Mouse (Mus musculus) ovary, adult 10 weeks (tissue): Measurements from ENCODE around the gene Clip3. TPM values are rescaled to one million over a fixed set of nuclear protein-coding genes. Genes with fewer than 3 reads are reported as not detected.

Experiments used
- polyA plus RNA-seq: library from polyadenylated mRNA; stranded (reverse); fragments of 350-450 nt; fragmentation: Illumina TruSeq; extraction: RNeasy Lipid Tissue Mini Kit (QIAGEN cat#74804); gene quantifications from one replicate; pipeline ENCODE4 v1.2.3, GENCODE M21; 2014

Clip3 gene
- 20.6 TPM for polyA plus RNA-seq

DNA sequence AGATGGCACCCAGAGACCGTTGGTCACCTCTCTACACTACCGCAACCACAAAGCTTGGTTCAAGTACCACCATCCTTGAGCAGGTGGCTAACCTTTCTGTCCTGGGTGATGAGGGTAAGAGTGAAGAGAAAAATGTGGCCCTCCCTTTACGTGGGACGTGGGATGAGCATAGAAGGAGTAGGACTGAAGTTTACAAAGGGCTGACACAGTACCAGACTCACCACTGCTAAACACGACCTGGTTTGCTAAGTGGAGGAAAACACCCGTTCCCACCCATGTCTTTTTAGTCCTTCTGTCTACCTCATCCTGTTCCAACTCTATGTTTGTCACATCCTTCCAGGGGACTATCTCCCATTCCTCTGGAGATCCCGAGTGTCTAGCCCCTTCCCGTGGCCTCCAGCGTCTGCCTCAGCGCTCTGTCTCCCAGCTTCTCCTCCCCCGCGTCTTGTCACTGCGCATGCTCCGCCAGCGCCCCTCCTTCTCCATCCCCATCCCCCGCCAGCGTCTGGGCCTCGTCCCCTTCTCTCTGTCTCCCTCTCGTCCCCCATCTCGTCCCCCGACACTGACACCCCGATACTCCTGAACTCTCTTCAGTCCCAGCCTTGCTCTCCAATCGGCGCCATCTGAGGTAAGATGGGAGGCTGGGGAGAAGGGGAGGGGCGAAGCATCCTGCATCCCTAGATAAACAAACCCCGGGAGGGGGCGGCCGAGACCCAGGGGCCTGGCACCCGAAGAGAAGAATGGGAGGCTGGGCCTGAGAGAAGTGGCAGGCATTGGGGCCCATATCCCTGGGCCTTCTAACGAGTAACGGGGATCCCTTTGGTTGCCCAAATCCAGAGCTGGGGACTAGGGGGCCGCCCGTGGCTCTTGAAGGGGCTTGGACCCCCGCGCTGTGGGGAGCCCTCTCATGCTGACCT is at the start of gene Clip3:
TSS of gene Clip3 (plus strand) at position 514 of the 917 bp plus-strand sequence.

DNA sequence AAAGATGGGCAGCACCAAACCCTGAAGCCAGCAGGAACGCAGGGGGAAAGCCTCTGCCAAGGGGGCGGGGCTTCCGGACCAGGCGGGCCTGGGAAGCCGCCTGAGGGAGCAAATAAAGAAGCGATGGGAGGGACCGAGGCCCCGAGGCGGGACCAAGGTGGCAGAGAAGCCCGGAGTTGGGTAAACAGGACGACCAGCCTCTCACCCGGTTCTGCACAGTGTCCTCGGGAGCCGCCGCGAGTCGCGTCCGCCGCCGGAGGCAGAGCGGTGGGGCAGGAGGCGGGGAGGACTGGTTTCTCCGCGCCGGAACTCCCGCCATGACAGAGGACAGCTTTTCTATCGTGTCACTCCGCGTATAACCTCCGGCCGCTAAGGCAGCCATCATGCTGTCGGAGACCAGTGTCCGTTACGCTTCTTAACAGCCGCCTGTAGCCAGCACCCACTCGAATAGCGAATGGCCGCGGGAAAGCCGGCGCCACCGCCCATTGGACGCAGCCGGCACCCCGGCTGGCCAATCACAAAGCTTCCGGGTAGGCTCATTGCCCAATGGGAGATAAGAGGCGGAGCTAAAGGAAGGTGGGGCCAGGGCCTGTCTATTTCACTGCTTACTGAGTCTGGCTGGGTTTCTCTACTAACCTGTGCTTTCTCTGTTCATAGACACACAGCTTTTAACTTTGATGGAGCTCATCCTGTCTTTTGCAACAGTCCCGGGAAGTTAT is 11.4 kb upstream of the Clip3 start, which contains the start of the genes Thap8 and Wdr62:
TSS of gene Thap8 (plus strand) at position 144 of the 719 bp plus-strand sequence.
TSS of gene Wdr62 (minus strand) at position 469 of the 719 bp plus-strand sequence.

DNA sequence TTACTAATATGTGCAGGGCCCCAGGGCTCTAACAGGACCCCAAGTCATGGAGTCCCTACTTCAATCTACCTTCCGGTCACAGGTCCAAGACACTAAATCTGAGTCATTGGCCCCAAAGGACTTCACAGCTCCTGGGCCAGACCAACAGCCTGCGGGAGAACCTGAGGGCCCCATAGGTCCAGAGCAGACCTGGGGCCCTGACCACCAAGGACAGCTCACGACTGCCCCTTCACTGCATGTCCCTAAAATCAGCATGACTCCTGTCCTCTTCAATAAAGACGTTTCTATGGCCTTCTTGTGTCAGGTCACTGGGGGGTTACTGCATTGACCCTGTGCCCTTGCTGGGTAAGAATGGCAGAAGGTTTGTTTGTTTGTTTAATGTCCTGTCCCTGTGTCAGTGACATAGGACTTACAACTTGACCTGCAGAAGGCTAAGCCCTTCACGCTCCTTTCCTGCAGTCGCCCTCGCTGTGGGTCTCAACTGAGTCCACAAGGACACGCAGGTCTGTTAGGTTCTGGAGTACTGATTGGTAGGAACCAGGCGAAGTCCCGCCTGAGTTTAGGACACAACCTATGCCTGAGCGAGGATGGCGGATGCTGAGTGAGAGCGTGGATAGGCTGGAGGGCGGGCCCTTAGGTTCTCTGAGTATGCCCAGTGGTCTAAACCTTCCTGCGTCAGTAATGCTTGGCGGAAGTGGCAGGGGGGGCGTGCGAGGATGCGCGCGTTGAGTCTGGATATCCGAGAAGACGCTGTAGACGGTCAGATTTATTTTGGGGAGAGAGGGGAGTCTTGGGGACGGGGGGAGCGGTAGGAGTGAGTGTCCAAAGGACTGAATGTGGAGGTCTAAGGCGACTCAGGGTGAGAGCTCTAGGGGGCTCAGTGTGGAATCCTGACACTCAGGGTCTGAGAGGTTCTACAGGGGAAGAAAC is 16.8 kb downstream of the Clip3 start, which contains the start of gene Alkbh6:
TSS of gene Alkbh6 (plus strand) at position 642 of the 930 bp plus-strand sequence.

DNA sequence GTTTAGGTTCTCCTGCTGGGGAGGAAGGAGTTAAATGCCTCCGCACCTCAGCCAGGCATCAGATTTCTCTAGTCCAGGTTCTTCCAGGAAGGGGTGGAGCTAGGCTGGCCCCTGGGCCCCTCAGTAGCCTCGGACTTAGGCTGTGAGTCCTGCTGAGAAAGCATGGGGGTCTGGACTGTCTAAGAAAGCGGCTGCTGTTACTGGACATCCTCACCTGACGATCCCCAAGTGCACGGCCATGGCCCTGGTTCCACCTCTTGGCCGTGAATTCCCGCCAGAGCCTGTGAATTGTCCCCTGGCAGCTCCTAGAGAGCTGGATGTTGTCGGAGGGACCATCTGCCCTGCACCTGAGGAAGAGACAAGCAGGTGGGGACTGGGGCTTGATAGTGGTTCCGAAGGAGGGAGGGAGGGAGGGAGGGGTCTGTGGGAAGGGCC is 23.2 kb downstream of the Clip3 start, which contains the start of gene Syne4:
TSS of gene Syne4 (plus strand) at position 87 of the 435 bp plus-strand sequence.

DNA sequence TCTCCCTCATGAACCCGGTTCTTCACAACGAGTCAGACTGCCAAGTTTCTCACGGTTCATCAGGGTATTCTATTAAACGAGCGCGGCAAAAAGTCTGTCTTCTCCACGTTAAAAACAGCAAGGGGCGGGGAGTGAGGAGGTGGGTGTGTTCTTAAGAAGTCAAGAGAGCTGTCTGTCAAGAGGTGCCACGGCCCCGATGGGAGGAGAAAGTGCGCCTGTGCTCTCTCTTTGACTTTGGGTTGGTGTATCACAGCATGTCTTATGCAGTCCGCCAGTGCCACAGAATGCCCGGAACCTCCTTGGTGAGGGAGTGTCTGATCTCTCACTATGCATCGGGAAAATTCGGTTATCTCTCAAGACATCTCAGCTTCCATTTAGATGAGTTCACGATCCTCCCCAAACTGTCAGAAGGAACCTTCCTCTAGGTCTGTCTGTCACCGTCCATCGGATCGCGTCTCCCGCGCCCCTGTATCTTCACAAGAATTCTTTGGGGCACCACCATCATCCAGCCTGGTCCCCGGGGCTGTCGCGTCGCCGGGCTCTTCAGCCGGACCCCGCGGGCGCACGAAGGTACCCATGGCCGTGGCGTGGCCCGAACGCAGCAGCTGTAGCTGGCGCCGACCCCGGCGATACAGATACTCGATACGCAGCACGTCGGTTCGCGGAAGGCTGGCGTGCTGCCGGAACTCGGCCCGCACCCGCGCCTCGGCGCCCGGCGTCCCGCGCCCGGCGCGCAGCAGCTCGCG is 30.2 kb downstream of the Clip3 start, which contains the start of gene E130208F15Rik:
TSS of gene E130208F15Rik (plus strand) at position 202 of the 746 bp plus-strand sequence.

DNA sequence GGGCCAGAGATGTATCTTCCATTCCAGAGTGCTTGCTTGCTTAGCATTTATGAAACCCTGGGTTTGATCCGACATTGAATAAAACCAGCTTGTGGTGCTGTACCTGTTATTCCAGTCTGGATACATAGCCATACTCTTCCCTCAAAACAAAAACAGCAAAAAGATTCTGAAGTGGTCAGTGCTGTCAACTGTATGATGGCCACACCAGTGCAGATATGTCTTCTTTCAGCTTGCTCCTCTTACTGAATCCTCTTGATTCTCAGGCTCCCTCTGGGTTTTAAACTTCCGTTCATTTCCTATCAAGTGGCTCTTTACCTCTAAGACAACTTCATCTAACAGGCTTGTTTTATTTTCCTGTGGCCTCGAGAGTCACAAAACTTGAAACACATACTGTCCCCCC is 32.3 kb downstream of the Clip3 start, which contains the start of gene Sdhaf1:
TSS of gene Sdhaf1 (minus strand) at position 101 of the 400 bp plus-strand sequence.

Other genes with a start within 250 kb of the Clip3 start
- gene Zfp14, start 240.3 kb upstream of the Clip3 start, polyA plus RNA-seq = 8.8 TPM
- gene Zfp82, start 218.8 kb upstream of the Clip3 start, polyA plus RNA-seq = 5.9 TPM
- not detected for gene Gm26920, start 201.3 kb upstream of the Clip3 start, polyA plus RNA-seq
- 6.8 TPM for gene Zfp566, start 201.2 kb upstream of the Clip3 start, polyA plus RNA-seq
- gene Zfp260, start 197.0 kb upstream of the Clip3 start, polyA plus RNA-seq = 289 TPM
- gene Zfp382, start 169.8 kb upstream of the Clip3 start, polyA plus RNA-seq = 8.0 TPM
- gene Zfp146, start 122.0 kb upstream of the Clip3 start, polyA plus RNA-seq = 76.2 TPM
- not detected for gene Cox7a1, start 107.6 kb upstream of the Clip3 start, polyA plus RNA-seq
- 65.4 TPM for gene Capns1, start 92.9 kb upstream of the Clip3 start, polyA plus RNA-seq
- 1.7 TPM for gene Polr2i, start 59.8 kb upstream of the Clip3 start, polyA plus RNA-seq
- gene Tbcb, start 59.5 kb upstream of the Clip3 start, polyA plus RNA-seq = 6.8 TPM
- gene Ovol3, start 56.0 kb upstream of the Clip3 start, polyA plus RNA-seq = not detected
- gene Thap8, start 11.6 kb upstream of the Clip3 start, polyA plus RNA-seq = not detected
- 0.20 TPM for gene Wdr62, start 11.3 kb upstream of the Clip3 start, polyA plus RNA-seq
- 3.1 TPM for gene Alkbh6, start 17.0 kb downstream of the Clip3 start, polyA plus RNA-seq
- gene Syne4, start 23.1 kb downstream of the Clip3 start, polyA plus RNA-seq = 1.7 TPM
- 0.51 TPM for gene E130208F15Rik, start 30.0 kb downstream of the Clip3 start, polyA plus RNA-seq
- gene Sdhaf1, start 32.2 kb downstream of the Clip3 start, polyA plus RNA-seq = 1.3 TPM
- 0.40 TPM for gene Lrfn3, start 71.0 kb downstream of the Clip3 start, polyA plus RNA-seq
- 5.6 TPM for gene Tyrobp, start 122.0 kb downstream of the Clip3 start, polyA plus RNA-seq
- not detected for gene Hcst, start 128.1 kb downstream of the Clip3 start, polyA plus RNA-seq
- gene Nfkbid, start 130.0 kb downstream of the Clip3 start, polyA plus RNA-seq = 0.23 TPM
- 0.63 TPM for gene Aplp1, start 153.8 kb downstream of the Clip3 start, polyA plus RNA-seq
- not detected for gene Kirrel2, start 166.0 kb downstream of the Clip3 start, polyA plus RNA-seq
- gene Nphs1, start 166.6 kb downstream of the Clip3 start, polyA plus RNA-seq = not detected
- gene Prodh2, start 201.9 kb downstream of the Clip3 start, polyA plus RNA-seq = not detected
- 0.23 TPM for gene Arhgap33, start 243.3 kb downstream of the Clip3 start, polyA plus RNA-seq